In the genomic region with DNA sequence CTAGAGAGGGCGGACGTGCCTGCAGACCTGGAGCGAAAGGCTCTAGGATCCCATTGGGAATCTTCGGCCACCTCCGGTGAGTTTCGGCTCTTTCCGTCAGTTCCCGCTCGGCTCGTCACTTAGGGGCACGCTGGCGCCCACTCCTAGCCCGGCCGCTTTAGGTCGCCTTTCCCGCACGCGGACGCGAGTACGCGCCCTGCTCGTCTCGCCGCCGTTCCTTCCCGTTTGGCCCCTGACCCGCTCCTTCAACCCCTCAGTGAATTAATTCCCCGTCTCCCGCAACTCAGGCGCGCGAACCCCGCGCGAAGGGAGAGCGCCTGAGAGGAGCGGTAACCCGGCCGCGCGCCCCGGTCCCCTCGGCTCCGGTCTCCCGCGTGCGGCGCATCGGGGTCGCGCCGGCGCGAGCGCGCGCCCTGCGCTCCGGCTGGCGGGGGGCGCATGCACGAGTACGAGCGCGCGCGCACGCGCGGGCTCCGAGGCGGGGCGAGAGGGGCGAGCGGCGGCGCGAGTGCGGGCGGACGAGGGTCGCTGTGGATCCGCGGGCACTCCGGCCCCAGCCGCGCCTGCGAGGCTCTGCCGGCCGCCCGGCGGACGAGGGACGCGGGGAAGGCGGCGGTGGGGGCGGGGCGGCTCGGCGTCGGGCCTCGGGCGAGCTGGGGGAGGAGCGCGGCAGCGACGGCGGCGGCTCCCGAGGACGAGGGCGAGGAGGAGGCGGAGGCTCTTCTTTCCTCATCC, we compare ENCODE assay signal across 8 mouse cellular contexts. TPM values are rescaled to one million over a fixed set of nuclear protein-coding genes. Genes with fewer than 3 reads are reported as not detected.
DNase-seq lines count a peak whose midpoint lies in the region.

No protein-coding gene starts in this region.

- no peaks in the 10 kb centered on the region for H3K36me3 ChIP-seq in macrophage (ENCODE audit: inconsistent target)

- H3K27ac ChIP-seq in macrophage: no peak overlapping the region

- H3K4me3 ChIP-seq in macrophage (ENCODE audit: inconsistent target): peak overlapping the region; percentile 32

- 1% methylated on average over 88 of the region's 115 CpGs for WGBS in macrophage (ENCODE audit: missing documents)

- DNase-seq in ZHBTc4 (ENCODE audit: low read depth, low spot score): peak; percentile 90
- peak; percentile 66 to 89 for DNase-seq in cerebellum, postnatal 4 days (ENCODE audit: low spot score in 2 of 2)
- DNase-seq in gastrocnemius, adult 8-10 months (ENCODE audit: low spot score in 2 of 2): peak; percentile 68 to 72
- peak; percentile 81 for DNase-seq in hindlimb bud, embryonic 11.5 days (ENCODE audit: extremely low spot score, low read depth, low spot score)
- peak; percentile 73 to 91 for DNase-seq in left cerebral cortex, adult 8-10 months (ENCODE audit: low spot score in 2 of 2)
- DNase-seq in right cerebral cortex, postnatal 14 days: peak; percentile 89
- DNase-seq in yolk sac, embryonic 10.5 days (ENCODE audit: low spot score): peak; percentile 93

- no peaks in the 10 kb centered on the region for H3K79me2 ChIP-seq in macrophage (ENCODE audit: inconsistent target)

RNA-seq across cellular contexts. Expression of gene Spats2, which starts 0.5 kb away (rescaled TPM):
- 1 to 10 TPM; 3.0 to 5.4 (median 4.1) TPM for total RNA-seq in gastrocnemius, adult 8-10 months (2022)
- 10 to 100 TPM; 29.7 to 34.1 (median 33.2) TPM for total RNA-seq in left cerebral cortex, adult 8-10 months (2022)
- total RNA-seq in macrophage (2018; cell fraction: chromatin; rRNA removed): 1 to 10 TPM in 23 of 26 experiments, under 1 TPM in 3; 0.58 to 7.9 (median 3.8) TPM
- 1 to 10 TPM; 2.0 to 4.2 (median 3.1) TPM for total RNA-seq in macrophage (2018; cell fraction: cytosol; rRNA removed)
- 1 to 10 TPM in 25 of 26 experiments, under 1 TPM in 1; 0.86 to 5.4 (median 3.0) TPM for total RNA-seq in macrophage (2018; cell fraction: nucleus; rRNA removed)
- 2.7 to 4.0 TPM (median 3.2 TPM) in 3 replicates for polyA plus RNA-seq in macrophage (2018)

RNA-seq across cellular contexts. Expression of gene Dnajc22, which starts 33.3 kb away (rescaled TPM):
- under 1 TPM in 1 of 4 experiments, not detected in 3; 0.24 TPM for total RNA-seq in gastrocnemius, adult 8-10 months (2022)
- total RNA-seq in left cerebral cortex, adult 8-10 months (2022): under 1 TPM in 3 of 4 experiments, not detected in 1; 0.30 to 0.56 (median 0.34) TPM
- total RNA-seq in macrophage (2018; cell fraction: chromatin; rRNA removed): not detected
- total RNA-seq in macrophage (2018; cell fraction: cytosol; rRNA removed): not detected
- total RNA-seq in macrophage (2018; cell fraction: nucleus; rRNA removed): not detected
- polyA plus RNA-seq in macrophage (2018): not detected in 3 replicates

RNA-seq across cellular contexts. Expression of gene C1ql4, which starts 38.6 kb away (rescaled TPM):
- not detected for total RNA-seq in gastrocnemius, adult 8-10 months (2022)
- total RNA-seq in left cerebral cortex, adult 8-10 months (2022): not detected
- total RNA-seq in macrophage (2018; cell fraction: chromatin; rRNA removed): not detected
- total RNA-seq in macrophage (2018; cell fraction: cytosol; rRNA removed): not detected
- not detected for total RNA-seq in macrophage (2018; cell fraction: nucleus; rRNA removed)
- not detected in 3 replicates for polyA plus RNA-seq in macrophage (2018)

RNA-seq across cellular contexts. Expression of gene Troap, which starts 51.9 kb away (rescaled TPM):
- total RNA-seq in gastrocnemius, adult 8-10 months (2022): not detected
- under 1 TPM in 2 of 4 experiments, not detected in 2; 0.74 to 0.95 TPM for total RNA-seq in left cerebral cortex, adult 8-10 months (2022)
- 10 to 100 TPM in 3 of 26 experiments, 1 to 10 TPM in 22, under 1 TPM in 1; 1.00 to 24.6 (median 3.1) TPM for total RNA-seq in macrophage (2018; cell fraction: chromatin; rRNA removed)
- 1 to 10 TPM in 7 of 26 experiments, under 1 TPM in 18, not detected in 1; 0.08 to 2.0 (median 0.55) TPM for total RNA-seq in macrophage (2018; cell fraction: cytosol; rRNA removed)
- total RNA-seq in macrophage (2018; cell fraction: nucleus; rRNA removed): 10 to 100 TPM in 1 of 26 experiments, 1 to 10 TPM in 18, under 1 TPM in 5, not detected in 2; 0.35 to 12.5 (median 1.5) TPM
- polyA plus RNA-seq in macrophage (2018): 2.4 to 2.6 TPM in 2 of 3 replicates, not detected in the other

Comparison
In these comparisons a context has a peak if more than half of its experiments do, and no peak if none do; other contexts are left out.
1. RNA of gene Spats2, which starts 0.5 kb away (total RNA-seq): 29.7 to 34.1 TPM in left cerebral cortex, adult 8-10 months; 3.0 to 5.4 TPM in gastrocnemius, adult 8-10 months; every median in the first group is over 4 times any median in the second.
2. Peak in every context shown above with its lines, with median percentiles within 50 percentile points of each other: DNase-seq.